Mouse (Mus musculus) neural tube, embryonic 10.5 days (tissue): Measurements from ENCODE around the gene Prtg.
A peak's percentile ranks its signal among the peaks of the same experiment; 100 is the strongest.

ENCODE experiments used
- DNase-seq: peaks from one replicate; pipeline ENCODE4 v3.0.0-alpha.2; 2017; ENCODE audit warnings: low spot score; ENCODE audit errors: extremely low spot score

Gene Prtg

GRCm38 (mm10) chr9:72861235-72861634, 54.6 kb downstream of the Prtg start:
- no peak for DNase-seq

GRCm38 (mm10) chr9:72862186-72862585, 55.5 kb downstream of the Prtg start:
- no peak for DNase-seq

GRCm38 (mm10) chr9:72862955-72863354, 56.3 kb downstream of the Prtg start:
- no peak for DNase-seq

- peak; percentile 52 for DNase-seq
These were observed 57.1 kb downstream of the Prtg start for GRCm38 (mm10) chr9:72863773-72864172.

- no peak for DNase-seq
These were observed 60.8 kb downstream of the Prtg start for GRCm38 (mm10) chr9:72867434-72867833.

GRCm38 (mm10) chr9:72868774-72869173, 62.1 kb downstream of the Prtg start:
- DNase-seq = no peak

- peak; percentile 46 for DNase-seq
These were observed 65.0 kb downstream of the Prtg start for GRCm38 (mm10) chr9:72871506-72872297.

GRCm38 (mm10) chr9:72872298-72873130, 65.8 kb downstream of the Prtg start:
- no peak for DNase-seq

GRCm38 (mm10) chr9:72875878-72876277, 69.2 kb downstream of the Prtg start:
- DNase-seq = no peak

GRCm38 (mm10) chr9:72877905-72878304, 71.2 kb downstream of the Prtg start:
- DNase-seq = peak; percentile 79

- DNase-seq = no peak
These were observed 72.0 kb downstream of the Prtg start for GRCm38 (mm10) chr9:72878656-72879055.

- DNase-seq = no peak
These were observed 72.9 kb downstream of the Prtg start for GRCm38 (mm10) chr9:72879601-72880000.

- peak; percentile 82 for DNase-seq
These were observed 73.7 kb downstream of the Prtg start for GRCm38 (mm10) chr9:72880225-72880960.

- DNase-seq = peak; percentile 40
These were observed 74.5 kb downstream of the Prtg start for GRCm38 (mm10) chr9:72881026-72881768.

- peak; percentile 57 for DNase-seq
These were observed 77.3 kb downstream of the Prtg start for GRCm38 (mm10) chr9:72883940-72884339.

GRCm38 (mm10) chr9:72889777-72890176, 83.1 kb downstream of the Prtg start:
- DNase-seq = no peak

GRCm38 (mm10) chr9:72890499-72891085, 83.9 kb downstream of the Prtg start:
- DNase-seq = no peak

GRCm38 (mm10) chr9:72892761-72893160, 86.1 kb downstream of the Prtg start:
- no peak for DNase-seq

- no peak for DNase-seq
These were observed 88.2 kb downstream of the Prtg start for GRCm38 (mm10) chr9:72894796-72895352.

GRCm38 (mm10) chr9:72902057-72902456, 95.4 kb downstream of the Prtg start:
- no peak for DNase-seq
